Mouse (Mus musculus): ENCODE data around the gene Gapt. TPM values are rescaled to one million over a fixed set of nuclear protein-coding genes. Genes with fewer than 3 reads are reported as not detected.

Gapt gene
- polyA plus RNA-seq, 1 experiment from 2014 or later, result 0.55 TPM

- 87% methylated on average over 14 of the region's 14 CpGs for WGBS
- no peaks in the 10 kb centered on the region for H3K4me1 ChIP-seq (ENCODE audit: insufficient read depth, low read depth, low read length)
- H3K9ac ChIP-seq (replicated peaks; ENCODE audit: low read depth), result no peak overlapping the region
- no peaks in the 10 kb centered on the region for H3K36me3 ChIP-seq (ENCODE audit: insufficient read depth, low read length)
- H3K27me3 ChIP-seq (replicated peaks; ENCODE audit: insufficient read depth, low read length), result no peaks in the 10 kb centered on the region
- H3K9me3 ChIP-seq (ENCODE audit: low read length), result no peaks in the 10 kb centered on the region
- no peak overlapping the region for H3K4me3 ChIP-seq (ENCODE audit: low read depth, low read length)
- no peak overlapping the region for H3K4me2 ChIP-seq (replicated peaks; ENCODE audit: low read depth, low read length)
- no peak for ATAC-seq
- DNase-seq (ENCODE audit: low spot score), result no peak
- no peak overlapping the region for H3K27ac ChIP-seq (ENCODE audit: low read length)
- TF ChIP-seq EP300 (IDR thresholded peaks at IDR 0.05) (no peak), CTCF (IDR thresholded peaks at IDR 0.05) (no peak)
These were observed 23.9 kb downstream of the Gapt start for GRCm38 (mm10) chr13:110332958-110333597.

- Histone ChIP-seq H3K27me3 (replicated peaks; ENCODE audit: insufficient read depth, low read length) (no peaks in the 10 kb centered on the region), H3K4me3 (ENCODE audit: low read depth, low read length) (no peak overlapping the region), H3K9me3 (ENCODE audit: low read length) (no peaks in the 10 kb centered on the region), H3K4me2 (replicated peaks; ENCODE audit: low read depth, low read length) (no peak overlapping the region), H3K36me3 (ENCODE audit: insufficient read depth, low read length) (no peaks in the 10 kb centered on the region), H3K27ac (ENCODE audit: low read length) (no peak overlapping the region), H3K4me1 (ENCODE audit: insufficient read depth, low read depth, low read length) (no peaks in the 10 kb centered on the region), H3K9ac (replicated peaks; ENCODE audit: low read depth) (no peak overlapping the region)
- ATAC-seq (peak; percentile 74), DNase-seq (ENCODE audit: low spot score) (peak; percentile 65)
- 0 out of 2 replicates have a peak, but pooled peaks have one; percentile 18 for TF ChIP-seq EP300 (IDR thresholded peaks at IDR 0.05)
- peak; percentile 65 for TF ChIP-seq CTCF (IDR thresholded peaks at IDR 0.05)
- 28% methylated on average over 4 of the region's 4 CpGs for WGBS
These were observed 38.3 kb downstream of the Gapt start for GRCm38 (mm10) chr13:110318746-110319145.

GRCm38 (mm10) chr13:110307188-110307587 lies 49.8 kb downstream of the Gapt start:
- TF ChIP-seq CTCF (IDR thresholded peaks at IDR 0.05) (no peak), EP300 (IDR thresholded peaks at IDR 0.05) (no peak)
- Histone ChIP-seq H3K9ac (replicated peaks; ENCODE audit: low read depth) (no peak overlapping the region), H3K4me3 (ENCODE audit: low read depth, low read length) (no peak overlapping the region), H3K36me3 (ENCODE audit: insufficient read depth, low read length) (no peaks in the 10 kb centered on the region), H3K4me2 (replicated peaks; ENCODE audit: low read depth, low read length) (no peak overlapping the region), H3K9me3 (ENCODE audit: low read length) (no peaks in the 10 kb centered on the region), H3K27ac (ENCODE audit: low read length) (no peak overlapping the region), H3K27me3 (replicated peaks; ENCODE audit: insufficient read depth, low read length) (no peaks in the 10 kb centered on the region), H3K4me1 (ENCODE audit: insufficient read depth, low read depth, low read length) (no peaks in the 10 kb centered on the region)
- DNase-seq (ENCODE audit: low spot score) (no peak), ATAC-seq (no peak)
- WGBS, result 86% methylated on average over 5 of the region's 5 CpGs

Other genes starting within 250 kb of the Gapt start
- gene Rab3c, start 76.2 kb downstream of the Gapt start, polyA plus RNA-seq (2015; fragmentation: Nextera tagmentation; extraction: Ambion mirVana), result 2.8 and 3.2 TPM in 2 replicates
- 103 and 137 TPM in 2 replicates for gene Plk2, start 37.8 kb upstream of the Gapt start, polyA plus RNA-seq (2015; fragmentation: Nextera tagmentation; extraction: Ambion mirVana)

Data from lung, postnatal 0 days (tissue).